Mouse (Mus musculus): ENCODE measurements around the gene Slc24a4. TPM values are rescaled to one million over a fixed set of nuclear protein-coding genes. Genes with fewer than 3 reads are reported as not detected.
A peak's percentile ranks its signal among the peaks of the same experiment; 100 is the strongest.

Gene Slc24a4
- total RNA-seq, 1 experiment from 2014 or later, result 0.20 TPM

DNA sequence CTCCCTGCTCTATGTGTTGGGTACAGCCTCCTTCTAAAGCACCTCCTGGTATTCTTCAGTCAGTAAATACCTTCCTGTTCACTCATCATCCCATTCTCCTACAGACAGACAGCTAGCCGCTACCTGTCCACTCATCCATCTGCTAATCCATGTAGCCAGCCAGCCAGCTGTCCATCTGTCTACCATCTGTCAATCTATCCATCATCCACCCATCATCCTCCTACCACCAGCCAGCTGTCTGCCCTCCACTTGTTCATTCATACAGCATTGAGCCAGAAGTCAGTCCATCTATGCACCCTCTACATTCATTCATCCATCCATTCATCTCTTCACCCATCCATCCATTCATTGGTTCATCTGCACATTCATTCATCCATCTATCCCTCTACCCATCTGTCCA, 161.0 kb downstream of the Slc24a4 start:
- ATAC-seq (replicated peaks in 1 of 2; ENCODE audit: insufficient read depth in 1 of 2, low FRiP score in 2 of 2, low TSS enrichment in 1 of 2, low read depth in 1 of 2, poor library complexity in 2 of 2, severe bottlenecking in 2 of 2), result no peak

- ATAC-seq (replicated peaks in 1 of 2; ENCODE audit: insufficient read depth in 1 of 2, low FRiP score in 2 of 2, low TSS enrichment in 1 of 2, low read depth in 1 of 2, poor library complexity in 2 of 2, severe bottlenecking in 2 of 2), result peak; percentile 17 to 34; a peak in 2 of 4 replicates
Observed at GRCm38 (mm10) chr12:102290662-102291061, 162.1 kb downstream of the Slc24a4 start.

DNA sequence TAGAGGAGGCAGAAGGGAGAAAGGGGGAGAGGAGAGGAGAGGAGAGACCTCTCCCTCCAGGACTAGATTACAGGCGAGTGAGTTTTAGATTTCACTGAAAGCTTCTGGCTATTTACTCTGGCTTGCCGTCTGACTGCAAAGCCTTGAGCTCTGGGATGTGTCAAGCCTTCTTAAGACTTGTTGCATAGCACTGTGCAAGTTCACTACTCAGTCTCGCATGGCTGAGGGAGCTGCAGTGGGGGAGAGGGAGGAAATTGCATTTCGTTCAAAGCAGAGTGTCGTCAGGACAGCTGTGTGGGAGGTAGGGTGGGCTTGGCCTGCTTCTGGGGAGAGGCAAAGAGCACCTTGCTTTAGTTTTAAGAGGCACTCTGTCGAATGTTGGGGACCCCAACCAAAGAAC, 163.2 kb downstream of the Slc24a4 start:
- ATAC-seq (replicated peaks in 1 of 2; ENCODE audit: insufficient read depth in 1 of 2, low FRiP score in 2 of 2, low TSS enrichment in 1 of 2, low read depth in 1 of 2, poor library complexity in 2 of 2, severe bottlenecking in 2 of 2), result no peak

DNA sequence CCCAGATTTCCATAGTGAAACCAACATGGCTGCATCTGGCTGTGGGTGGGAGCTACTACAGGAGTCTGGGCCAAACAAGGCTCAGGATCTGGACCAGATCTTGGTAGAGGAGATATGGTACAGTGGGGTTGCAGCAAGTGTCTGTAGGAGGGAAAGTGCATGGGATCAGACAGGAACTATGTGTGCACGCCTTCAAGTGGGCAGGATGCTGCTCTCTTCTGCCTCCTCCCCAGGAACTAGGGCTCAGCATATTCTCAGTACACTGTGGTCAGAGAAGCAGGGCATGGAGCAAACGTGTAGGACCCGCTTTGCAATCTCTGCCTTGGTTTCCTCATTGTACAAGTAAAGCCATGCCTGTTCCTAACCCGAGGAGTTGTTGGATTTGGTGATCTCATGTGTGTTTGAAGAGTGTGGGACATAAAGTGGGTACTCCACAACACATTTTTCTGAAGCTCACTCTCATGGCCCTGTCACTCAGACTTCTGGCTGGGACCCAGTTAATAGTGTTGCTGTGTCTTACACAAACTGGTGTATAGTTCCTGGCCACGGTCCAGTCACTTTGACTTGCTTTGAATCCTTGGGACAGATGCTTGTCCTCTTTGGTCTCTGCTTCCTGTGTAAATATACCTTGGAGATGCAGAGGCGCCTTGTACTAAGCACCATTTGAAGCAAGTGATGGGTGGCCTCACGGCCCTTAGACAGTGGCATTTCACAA, 164.1 kb downstream of the Slc24a4 start:
- ATAC-seq (replicated peaks in 1 of 2; ENCODE audit: insufficient read depth in 1 of 2, low FRiP score in 2 of 2, low TSS enrichment in 1 of 2, low read depth in 1 of 2, poor library complexity in 2 of 2, severe bottlenecking in 2 of 2), result no peak

DNA sequence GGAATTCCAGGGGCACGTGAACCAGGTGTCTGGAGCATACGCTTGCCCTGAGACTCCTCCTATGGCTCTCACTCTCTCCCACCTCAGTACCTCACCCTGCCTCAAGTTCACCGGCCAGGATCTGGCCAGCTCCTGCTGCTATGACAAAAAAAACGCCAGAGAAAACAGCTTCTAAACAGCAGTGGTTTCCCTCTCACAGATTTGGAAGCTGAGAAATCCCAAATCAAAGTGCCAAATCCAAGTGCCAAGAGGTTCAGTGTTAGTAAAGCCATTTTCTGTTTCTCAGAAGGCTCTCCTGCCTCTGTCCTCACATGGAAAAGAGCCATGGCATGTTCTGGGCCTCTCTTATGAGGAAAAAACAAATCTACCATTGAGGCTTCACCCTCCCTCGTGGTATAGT, 166.1 kb downstream of the Slc24a4 start:
- no peak for ATAC-seq (replicated peaks in 1 of 2; ENCODE audit: insufficient read depth in 1 of 2, low FRiP score in 2 of 2, low TSS enrichment in 1 of 2, low read depth in 1 of 2, poor library complexity in 2 of 2, severe bottlenecking in 2 of 2)

DNA sequence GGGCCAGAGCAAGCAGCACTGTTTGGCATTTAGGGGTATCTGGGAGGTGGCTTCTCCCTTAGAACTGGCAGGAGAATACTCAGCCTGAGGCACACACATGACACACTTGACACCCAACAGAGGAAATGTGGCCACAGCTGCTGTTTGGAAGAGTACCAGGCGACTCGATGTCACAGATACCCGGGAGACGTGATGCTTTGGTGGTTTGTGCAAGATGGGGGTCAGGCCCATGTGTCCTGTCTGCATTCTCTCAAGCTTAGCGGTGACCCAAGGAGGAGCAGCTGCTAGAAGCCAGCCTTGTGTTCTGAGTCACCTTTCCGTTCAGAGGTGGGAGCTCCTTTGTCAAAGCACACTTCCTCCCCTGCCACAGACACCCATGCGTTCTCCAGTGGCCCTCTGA, 166.7 kb downstream of the Slc24a4 start:
- peak; percentile 72 to 77 for ATAC-seq (replicated peaks in 1 of 2; ENCODE audit: insufficient read depth in 1 of 2, low FRiP score in 2 of 2, low TSS enrichment in 1 of 2, low read depth in 1 of 2, poor library complexity in 2 of 2, severe bottlenecking in 2 of 2)

GRCm38 (mm10) chr12:102295662-102296061, 167.1 kb downstream of the Slc24a4 start:
- ATAC-seq (replicated peaks in 1 of 2; ENCODE audit: insufficient read depth in 1 of 2, low FRiP score in 2 of 2, low TSS enrichment in 1 of 2, low read depth in 1 of 2, poor library complexity in 2 of 2, severe bottlenecking in 2 of 2), result no peak

DNA sequence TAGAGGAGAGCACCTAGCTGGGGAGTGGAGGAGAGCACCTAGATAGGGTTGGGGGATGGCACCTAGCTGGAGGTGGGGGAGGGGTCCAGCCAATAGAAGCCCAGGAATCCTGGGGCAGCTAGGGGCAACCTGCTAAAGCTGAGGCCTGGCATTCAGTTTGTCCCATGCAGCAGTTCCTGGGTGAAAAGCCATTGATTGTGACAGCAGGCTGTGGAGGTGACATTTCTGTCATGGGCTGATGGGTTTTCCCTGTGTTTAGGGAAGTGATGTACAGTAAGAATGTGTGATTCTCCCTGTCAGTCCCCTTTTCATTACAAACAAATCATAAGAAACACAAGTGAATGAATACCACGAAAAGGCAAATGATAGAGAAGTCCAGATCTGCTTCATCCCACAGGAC, 167.8 kb downstream of the Slc24a4 start:
- ATAC-seq (replicated peaks in 1 of 2; ENCODE audit: insufficient read depth in 1 of 2, low FRiP score in 2 of 2, low TSS enrichment in 1 of 2, low read depth in 1 of 2, poor library complexity in 2 of 2, severe bottlenecking in 2 of 2), result no peak

DNA sequence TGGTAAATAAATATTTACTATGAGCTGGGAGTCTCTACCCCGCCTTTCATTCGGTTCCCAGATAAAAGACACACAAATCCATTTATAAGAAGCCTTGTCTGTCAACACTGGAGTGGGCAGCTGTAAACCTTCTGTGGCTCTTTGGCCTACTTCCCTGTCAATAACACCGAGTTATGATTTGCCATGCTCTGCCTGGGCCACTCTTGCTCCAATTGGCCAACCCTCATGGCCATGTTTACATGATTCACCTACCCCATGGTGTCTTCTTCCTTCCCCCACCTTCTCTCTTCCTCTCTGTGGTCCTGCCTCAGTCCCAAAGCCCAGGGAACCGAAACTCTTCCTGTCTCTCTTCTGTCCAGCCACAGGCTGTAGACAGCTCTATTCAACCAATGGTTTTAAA, 168.4 kb downstream of the Slc24a4 start:
- ATAC-seq (replicated peaks in 1 of 2; ENCODE audit: insufficient read depth in 1 of 2, low FRiP score in 2 of 2, low TSS enrichment in 1 of 2, low read depth in 1 of 2, poor library complexity in 2 of 2, severe bottlenecking in 2 of 2), result no peak

DNA sequence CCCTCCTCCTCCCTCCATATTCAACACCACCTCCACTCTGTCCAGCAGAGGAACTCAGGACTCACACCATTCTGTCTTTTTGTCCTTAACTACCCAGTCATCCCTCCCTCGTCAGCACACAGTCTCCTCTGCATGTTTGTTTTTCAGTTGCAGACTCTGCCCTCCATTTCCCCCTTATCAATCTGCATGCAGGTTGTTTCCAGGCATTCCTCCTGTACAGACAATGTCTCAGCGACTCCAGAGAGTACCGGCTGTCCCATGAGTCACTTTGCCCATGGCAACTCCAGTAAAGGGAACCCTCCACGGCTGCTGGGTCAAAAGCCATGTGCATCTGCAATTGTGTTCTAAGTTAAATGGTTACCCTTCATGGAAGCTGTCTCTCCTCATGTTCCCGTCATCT, 170.7 kb downstream of the Slc24a4 start:
- no peak for ATAC-seq (replicated peaks in 1 of 2; ENCODE audit: insufficient read depth in 1 of 2, low FRiP score in 2 of 2, low TSS enrichment in 1 of 2, low read depth in 1 of 2, poor library complexity in 2 of 2, severe bottlenecking in 2 of 2)

DNA sequence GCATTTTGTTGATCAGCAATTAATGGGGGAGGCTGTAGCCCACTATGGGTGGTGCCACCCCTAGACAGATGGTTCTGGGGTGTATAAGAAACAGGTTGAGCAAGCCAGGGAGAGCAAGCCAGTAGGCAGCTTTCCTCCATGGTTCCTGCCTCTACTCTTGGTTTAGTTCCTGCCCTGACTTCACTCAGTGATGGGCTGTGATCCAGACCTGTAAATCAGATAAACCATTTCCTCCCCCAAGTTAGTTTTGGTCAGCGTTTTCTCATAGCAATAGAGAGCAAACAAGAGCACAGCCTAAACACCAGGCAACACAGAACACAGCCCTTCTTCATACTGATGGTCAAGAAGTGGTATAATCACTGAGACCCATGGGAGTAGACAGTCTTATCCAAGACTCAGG, 173.1 kb downstream of the Slc24a4 start:
- no peak for ATAC-seq (replicated peaks in 1 of 2; ENCODE audit: insufficient read depth in 1 of 2, low FRiP score in 2 of 2, low TSS enrichment in 1 of 2, low read depth in 1 of 2, poor library complexity in 2 of 2, severe bottlenecking in 2 of 2)

GRCm38 (mm10) chr12:102302322-102302721, 173.8 kb downstream of the Slc24a4 start:
- ATAC-seq (replicated peaks in 1 of 2; ENCODE audit: insufficient read depth in 1 of 2, low FRiP score in 2 of 2, low TSS enrichment in 1 of 2, low read depth in 1 of 2, poor library complexity in 2 of 2, severe bottlenecking in 2 of 2), result peak; percentile 94 to 96

- ATAC-seq (replicated peaks in 1 of 2; ENCODE audit: insufficient read depth in 1 of 2, low FRiP score in 2 of 2, low TSS enrichment in 1 of 2, low read depth in 1 of 2, poor library complexity in 2 of 2, severe bottlenecking in 2 of 2), result no peak
Observed at GRCm38 (mm10) chr12:102302831-102303351, 174.4 kb downstream of the Slc24a4 start.

DNA sequence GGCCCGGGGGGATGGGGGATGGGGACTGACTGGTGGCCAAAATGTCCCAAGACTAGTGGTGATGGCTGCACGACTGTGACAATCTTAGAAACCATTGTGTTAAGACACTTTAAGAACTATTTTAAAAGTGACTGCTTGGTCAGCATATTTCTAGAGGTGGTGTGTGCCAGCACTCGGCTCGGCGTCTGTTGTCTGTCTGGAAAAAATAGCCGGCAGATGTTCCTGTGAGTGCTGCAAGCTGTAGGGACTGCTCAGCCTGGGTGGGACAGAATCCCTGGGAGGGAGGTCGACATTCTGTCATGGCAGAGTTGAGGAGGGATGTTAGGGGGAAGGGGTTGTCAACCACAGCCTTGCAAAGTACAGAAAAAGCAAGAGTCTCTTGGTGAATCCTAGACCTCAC, 175.3 kb downstream of the Slc24a4 start:
- no peak for ATAC-seq (replicated peaks in 1 of 2; ENCODE audit: insufficient read depth in 1 of 2, low FRiP score in 2 of 2, low TSS enrichment in 1 of 2, low read depth in 1 of 2, poor library complexity in 2 of 2, severe bottlenecking in 2 of 2)

DNA sequence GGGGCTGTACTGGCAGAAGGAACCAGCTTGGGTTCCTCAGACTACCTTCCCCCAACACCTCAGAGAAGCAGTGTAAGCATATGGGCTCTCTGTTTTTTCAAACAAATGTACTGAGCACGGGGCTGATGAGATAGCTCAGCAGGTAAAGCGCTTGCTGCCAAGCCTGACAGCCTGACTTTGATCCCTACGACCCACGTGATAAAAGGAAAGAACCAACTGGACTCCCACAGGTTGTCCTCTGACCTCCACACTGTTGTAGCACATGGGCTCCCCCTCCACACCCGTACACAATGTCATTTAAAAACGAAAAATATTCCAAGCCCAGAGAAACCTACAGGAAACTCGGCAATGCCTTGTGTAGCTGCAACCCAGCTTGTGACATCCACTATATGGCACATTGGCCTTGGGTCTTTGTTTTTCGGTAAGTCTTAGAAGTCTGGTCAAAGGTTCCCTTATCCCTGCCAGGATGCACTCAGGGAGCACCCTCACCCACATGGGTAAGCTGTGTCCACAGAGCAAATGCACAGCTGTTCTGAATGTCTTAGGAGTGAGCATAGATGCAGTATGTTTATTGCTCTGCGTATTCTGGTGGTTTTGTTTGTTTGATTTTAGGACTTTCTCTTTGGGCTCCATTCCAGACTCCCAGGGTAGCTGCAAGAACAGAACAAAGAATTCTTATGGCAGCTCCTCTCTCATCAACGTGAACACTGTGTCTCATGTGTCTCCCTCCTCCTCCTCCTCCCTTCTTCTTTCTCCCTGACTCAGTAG, 176.7 kb downstream of the Slc24a4 start:
- ATAC-seq (replicated peaks in 1 of 2; ENCODE audit: insufficient read depth in 1 of 2, low FRiP score in 2 of 2, low TSS enrichment in 1 of 2, low read depth in 1 of 2, poor library complexity in 2 of 2, severe bottlenecking in 2 of 2), result no peak

GRCm38 (mm10) chr12:102308001-102308456, 179.5 kb downstream of the Slc24a4 start:
- ATAC-seq (replicated peaks in 1 of 2; ENCODE audit: insufficient read depth in 1 of 2, low FRiP score in 2 of 2, low TSS enrichment in 1 of 2, low read depth in 1 of 2, poor library complexity in 2 of 2, severe bottlenecking in 2 of 2), result peak in 1 of 2 experiments; percentile 9; a peak in 2 of 4 replicates

DNA sequence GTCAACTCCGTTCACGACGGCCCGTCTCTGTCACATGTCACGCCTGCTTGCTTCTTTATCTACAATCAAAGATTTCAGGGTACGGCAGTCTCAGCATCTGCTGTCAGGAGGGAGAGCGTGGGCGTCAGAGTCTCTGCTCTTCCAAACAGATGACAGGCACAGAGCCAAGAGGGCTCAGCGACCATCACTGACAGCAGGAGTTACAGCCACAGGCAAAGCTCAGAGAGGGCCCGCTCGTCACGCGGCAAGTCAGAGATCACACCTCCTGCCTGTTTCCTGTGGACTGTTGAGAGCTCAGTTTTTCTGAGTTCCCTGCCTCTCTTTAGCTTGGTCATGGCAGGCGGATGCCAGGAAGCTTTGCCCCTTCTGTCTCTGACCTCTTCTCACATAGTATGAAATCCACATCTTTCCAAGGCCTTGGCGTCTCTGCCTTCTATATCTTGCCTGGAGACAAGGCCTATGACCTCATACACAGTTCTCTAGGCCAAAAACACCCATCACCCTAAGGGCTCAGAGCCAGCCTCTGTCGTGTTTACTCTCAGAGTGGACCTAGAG, 180.0 kb downstream of the Slc24a4 start:
- peak; percentile 74 to 75 for ATAC-seq (replicated peaks in 1 of 2; ENCODE audit: insufficient read depth in 1 of 2, low FRiP score in 2 of 2, low TSS enrichment in 1 of 2, low read depth in 1 of 2, poor library complexity in 2 of 2, severe bottlenecking in 2 of 2)

GRCm38 (mm10) chr12:102309099-102309799, 180.7 kb downstream of the Slc24a4 start:
- no peak for ATAC-seq (replicated peaks in 1 of 2; ENCODE audit: insufficient read depth in 1 of 2, low FRiP score in 2 of 2, low TSS enrichment in 1 of 2, low read depth in 1 of 2, poor library complexity in 2 of 2, severe bottlenecking in 2 of 2)

All from hematopoietic stem cell, adult 5-6 weeks (primary cell).